Mouse (Mus musculus): ENCODE measurements around the gene Aire. TPM values are rescaled to one million over a fixed set of nuclear protein-coding genes. Genes with fewer than 3 reads are reported as not detected.

Gene Aire
- polyA plus RNA-seq, 1 experiment = not detected

- TF ChIP-seq CTCF (IDR thresholded peaks at IDR 0.05; ENCODE audit: low read depth, low read length) = no peak
- no peak for TF ChIP-seq POLR2A (IDR thresholded peaks at IDR 0.05; ENCODE audit: borderline replicate concordance, low read depth, low read length)
- peaks cover 34% of the 10 kb centered on the region for H3K4me1 ChIP-seq (ENCODE audit: control insufficient read depth, insufficient read depth, low read length)
- H3K4me3 ChIP-seq (ENCODE audit: insufficient read depth, low read length) = peak overlapping the region; percentile 28; the same call in 1 of the 2 replicates
- no peak overlapping the region for H3K27ac ChIP-seq (ENCODE audit: insufficient read depth, low read depth, low read length)
Observed at GRCm38 (mm10) chr10:78010335-78010734, 33.1 kb downstream of the Aire start.

DNA sequence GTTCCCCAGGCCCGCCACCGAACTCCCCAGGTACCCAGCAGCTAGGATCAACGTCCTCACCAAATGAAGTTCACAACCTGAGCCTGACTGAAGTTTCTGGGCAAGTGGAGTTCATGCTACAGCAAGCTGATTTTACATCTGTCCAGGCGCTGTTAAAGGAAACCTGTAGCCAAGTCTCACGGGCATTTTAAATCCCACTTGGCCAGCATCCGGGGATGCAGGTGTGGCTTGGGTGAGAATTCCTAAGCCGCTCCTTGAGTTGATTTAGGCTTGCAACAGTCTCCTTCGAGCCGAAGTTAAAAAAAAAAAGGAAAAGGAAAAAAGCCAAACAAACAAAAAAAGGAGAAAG lies 33.5 kb downstream of the Aire start, which contains the start of gene Pfkl:
Gene Pfkl, minus strand, starts transcription at position 139 of the 349 bp plus-strand sequence.
- peak within 1 kb of the TSS; percentile 94 for H3K4me3 ChIP-seq (ENCODE audit: insufficient read depth, low read length)
- H3K4me1 ChIP-seq (ENCODE audit: control insufficient read depth, insufficient read depth, low read length) = peaks cover 30% of the 10 kb centered on the region
- H3K27ac ChIP-seq (ENCODE audit: insufficient read depth, low read depth, low read length) = peak within 1 kb of the TSS; percentile 90
- TF ChIP-seq CTCF (IDR thresholded peaks at IDR 0.05; ENCODE audit: low read depth, low read length) (no peak), POLR2A (IDR thresholded peaks at IDR 0.05; ENCODE audit: borderline replicate concordance, low read depth, low read length) (no peak)

- peak overlapping the region; percentile 90 for H3K27ac ChIP-seq (ENCODE audit: insufficient read depth, low read depth, low read length)
- H3K4me3 ChIP-seq (ENCODE audit: insufficient read depth, low read length) = peak overlapping the region; percentile 94
- H3K4me1 ChIP-seq (ENCODE audit: control insufficient read depth, insufficient read depth, low read length) = peaks cover 28% of the 10 kb centered on the region
- TF ChIP-seq CTCF (IDR thresholded peaks at IDR 0.05; ENCODE audit: low read depth, low read length) (no peak), POLR2A (IDR thresholded peaks at IDR 0.05; ENCODE audit: borderline replicate concordance, low read depth, low read length) (0 out of 2 replicates have a peak, but pooled peaks have one; percentile 42)
Observed at GRCm38 (mm10) chr10:78009184-78009944, 34.0 kb downstream of the Aire start.

- TF ChIP-seq CTCF (IDR thresholded peaks at IDR 0.05; ENCODE audit: low read depth, low read length) (no peak), POLR2A (IDR thresholded peaks at IDR 0.05; ENCODE audit: borderline replicate concordance, low read depth, low read length) (no peak)
- Histone ChIP-seq H3K4me3 (ENCODE audit: insufficient read depth, low read length) (peak overlapping the region; percentile 94), H3K4me1 (ENCODE audit: control insufficient read depth, insufficient read depth, low read length) (peaks cover 28% of the 10 kb centered on the region), H3K27ac (ENCODE audit: insufficient read depth, low read depth, low read length) (peak overlapping the region; percentile 6; the same call in 1 of the 2 replicates)
Observed at GRCm38 (mm10) chr10:78008169-78008568, 35.2 kb downstream of the Aire start.

DNA sequence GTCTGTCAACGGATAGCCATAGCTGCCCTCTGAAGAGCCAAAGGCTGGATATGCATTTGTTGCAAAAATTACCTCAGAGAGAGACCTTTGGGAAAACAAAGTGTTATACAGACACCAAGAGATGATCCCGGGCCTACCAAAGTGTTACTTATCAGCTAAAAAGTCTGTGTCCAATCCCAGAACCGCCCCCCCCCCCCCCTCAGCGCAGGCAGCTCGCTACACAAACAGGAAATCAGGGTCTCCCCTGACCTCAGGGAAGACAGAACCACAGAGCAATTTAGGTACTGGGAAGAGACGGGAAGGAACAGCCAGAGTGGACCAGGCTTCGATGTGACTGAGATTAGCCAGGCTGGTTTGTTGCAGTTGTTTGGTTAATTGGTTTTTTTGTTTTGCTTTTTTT lies 36.2 kb downstream of the Aire start:
- Histone ChIP-seq H3K4me1 (ENCODE audit: control insufficient read depth, insufficient read depth, low read length) (peaks cover 28% of the 10 kb centered on the region), H3K27ac (ENCODE audit: insufficient read depth, low read depth, low read length) (no peak overlapping the region), H3K4me3 (ENCODE audit: insufficient read depth, low read length) (no peak overlapping the region)
- TF ChIP-seq POLR2A (IDR thresholded peaks at IDR 0.05; ENCODE audit: borderline replicate concordance, low read depth, low read length) (no peak), CTCF (IDR thresholded peaks at IDR 0.05; ENCODE audit: low read depth, low read length) (no peak)

DNA sequence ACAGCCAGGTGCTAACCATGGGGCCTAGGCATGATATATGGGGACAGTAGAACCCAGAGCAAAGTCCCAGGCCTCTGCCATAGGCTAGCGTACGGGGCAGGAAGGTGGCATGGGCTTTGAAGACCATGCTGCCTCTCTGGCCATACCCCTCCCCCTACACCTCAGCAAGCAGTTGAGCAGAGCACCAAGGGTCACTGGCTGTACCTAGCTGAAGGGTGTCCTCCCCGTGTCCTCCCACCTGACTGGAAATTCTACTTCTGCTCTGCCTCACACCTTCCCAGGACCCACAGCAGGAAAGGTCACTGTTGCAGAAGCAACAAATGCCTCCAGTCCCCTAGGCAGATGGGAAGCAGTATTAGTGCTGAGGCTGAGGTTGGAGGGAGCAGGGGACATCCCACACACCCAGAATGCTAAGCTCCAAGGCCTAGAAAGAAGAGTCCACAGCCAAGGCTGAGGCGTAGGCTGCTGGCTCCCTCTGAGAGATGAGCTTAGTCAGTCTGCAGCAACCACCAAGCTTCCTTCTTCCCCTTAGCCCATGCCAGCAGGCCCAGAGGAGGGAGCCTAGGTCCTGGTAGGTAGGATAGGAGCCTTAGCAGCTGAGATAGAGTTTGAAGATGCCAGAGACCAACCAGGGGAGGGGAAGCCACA lies 37.5 kb downstream of the Aire start:
- peaks cover 28% of the 10 kb centered on the region for H3K4me1 ChIP-seq (ENCODE audit: control insufficient read depth, insufficient read depth, low read length)
- no peak overlapping the region for H3K4me3 ChIP-seq (ENCODE audit: insufficient read depth, low read length)
- no peak for TF ChIP-seq POLR2A (IDR thresholded peaks at IDR 0.05; ENCODE audit: borderline replicate concordance, low read depth, low read length)
- no peak for TF ChIP-seq CTCF (IDR thresholded peaks at IDR 0.05; ENCODE audit: low read depth, low read length)
- no peak overlapping the region for H3K27ac ChIP-seq (ENCODE audit: insufficient read depth, low read depth, low read length)

GRCm38 (mm10) chr10:78004479-78005100 lies 38.8 kb downstream of the Aire start:
- no peak overlapping the region for H3K4me3 ChIP-seq (ENCODE audit: insufficient read depth, low read length)
- no peak for TF ChIP-seq POLR2A (IDR thresholded peaks at IDR 0.05; ENCODE audit: borderline replicate concordance, low read depth, low read length)
- TF ChIP-seq CTCF (IDR thresholded peaks at IDR 0.05; ENCODE audit: low read depth, low read length) = no peak
- peaks cover 24% of the 10 kb centered on the region for H3K4me1 ChIP-seq (ENCODE audit: control insufficient read depth, insufficient read depth, low read length)
- H3K27ac ChIP-seq (ENCODE audit: insufficient read depth, low read depth, low read length) = no peak overlapping the region

GRCm38 (mm10) chr10:78002316-78002715 lies 41.1 kb downstream of the Aire start:
- Histone ChIP-seq H3K27ac (ENCODE audit: insufficient read depth, low read depth, low read length) (no peak overlapping the region), H3K4me3 (ENCODE audit: insufficient read depth, low read length) (no peak overlapping the region), H3K4me1 (ENCODE audit: control insufficient read depth, insufficient read depth, low read length) (peaks cover 14% of the 10 kb centered on the region)
- TF ChIP-seq CTCF (IDR thresholded peaks at IDR 0.05; ENCODE audit: low read depth, low read length) (no peak), POLR2A (IDR thresholded peaks at IDR 0.05; ENCODE audit: borderline replicate concordance, low read depth, low read length) (no peak)

GRCm38 (mm10) chr10:78001796-78002195 lies 41.6 kb downstream of the Aire start:
- peaks cover 9% of the 10 kb centered on the region for H3K4me1 ChIP-seq (ENCODE audit: control insufficient read depth, insufficient read depth, low read length)
- H3K27ac ChIP-seq (ENCODE audit: insufficient read depth, low read depth, low read length) = no peak overlapping the region
- no peak for TF ChIP-seq CTCF (IDR thresholded peaks at IDR 0.05; ENCODE audit: low read depth, low read length)
- no peak for TF ChIP-seq POLR2A (IDR thresholded peaks at IDR 0.05; ENCODE audit: borderline replicate concordance, low read depth, low read length)
- no peak overlapping the region for H3K4me3 ChIP-seq (ENCODE audit: insufficient read depth, low read length)

DNA sequence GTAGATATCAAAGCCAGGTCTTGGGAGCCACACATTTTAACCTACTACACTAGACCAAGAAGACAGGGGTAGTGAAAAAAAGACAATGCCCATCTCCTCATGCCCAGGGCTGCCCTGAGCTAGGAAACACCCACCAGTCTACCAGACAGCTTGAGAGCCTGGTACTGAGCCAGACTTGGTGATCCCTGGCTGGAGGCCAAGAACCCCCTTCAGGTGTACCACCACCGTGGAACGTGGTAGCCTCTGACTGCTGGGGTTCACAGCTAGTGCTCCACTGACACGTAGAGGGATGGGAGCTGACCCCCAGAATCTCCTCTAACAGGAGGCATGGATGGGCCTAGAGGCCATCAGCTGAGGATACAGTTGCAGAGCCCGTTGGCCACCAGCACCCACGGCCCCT lies 43.2 kb downstream of the Aire start:
- H3K4me1 ChIP-seq (ENCODE audit: control insufficient read depth, insufficient read depth, low read length) = no peaks in the 10 kb centered on the region
- no peak for TF ChIP-seq POLR2A (IDR thresholded peaks at IDR 0.05; ENCODE audit: borderline replicate concordance, low read depth, low read length)
- no peak for TF ChIP-seq CTCF (IDR thresholded peaks at IDR 0.05; ENCODE audit: low read depth, low read length)
- no peak overlapping the region for H3K27ac ChIP-seq (ENCODE audit: insufficient read depth, low read depth, low read length)
- no peak overlapping the region for H3K4me3 ChIP-seq (ENCODE audit: insufficient read depth, low read length)
